Mouse (Mus musculus): ENCODE measurements around the gene Fam168a.
A peak's percentile ranks its signal among the peaks of the same experiment; 100 is the strongest.

Fam168a gene

GRCm38 (mm10) chr7:100706143-100706841 is at the start of gene Fam168a:
Gene Fam168a (plus strand): TSS chr7:100706635.
- DNase-seq = peak; percentile 98

GRCm38 (mm10) chr7:100656739-100657138 is 49.7 kb upstream of the Fam168a start:
- peak; percentile 63 for DNase-seq

- DNase-seq = peak; percentile 72
Observed at GRCm38 (mm10) chr7:100658093-100658578, 48.3 kb upstream of the Fam168a start.

DNA sequence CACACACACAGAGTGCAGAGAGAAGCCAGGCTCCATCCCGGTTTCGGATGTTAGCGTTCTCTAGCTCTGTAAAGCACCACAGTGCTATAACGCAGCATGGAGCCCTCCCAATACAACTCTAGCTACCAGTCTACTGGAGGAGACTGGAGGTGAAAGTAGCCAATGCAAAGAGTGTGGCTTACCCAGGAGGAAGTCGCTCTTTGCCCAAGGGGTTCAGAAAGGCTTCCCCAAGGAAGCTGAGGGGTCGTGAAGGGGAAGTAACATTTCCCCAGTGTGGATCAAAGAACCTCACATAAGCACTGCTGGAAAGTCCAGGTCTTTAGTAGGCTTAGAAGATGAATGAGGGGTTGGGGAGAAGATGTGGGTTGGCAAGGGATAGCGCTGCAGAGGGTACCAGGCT is 45.2 kb upstream of the Fam168a start:
- DNase-seq = no peak

DNA sequence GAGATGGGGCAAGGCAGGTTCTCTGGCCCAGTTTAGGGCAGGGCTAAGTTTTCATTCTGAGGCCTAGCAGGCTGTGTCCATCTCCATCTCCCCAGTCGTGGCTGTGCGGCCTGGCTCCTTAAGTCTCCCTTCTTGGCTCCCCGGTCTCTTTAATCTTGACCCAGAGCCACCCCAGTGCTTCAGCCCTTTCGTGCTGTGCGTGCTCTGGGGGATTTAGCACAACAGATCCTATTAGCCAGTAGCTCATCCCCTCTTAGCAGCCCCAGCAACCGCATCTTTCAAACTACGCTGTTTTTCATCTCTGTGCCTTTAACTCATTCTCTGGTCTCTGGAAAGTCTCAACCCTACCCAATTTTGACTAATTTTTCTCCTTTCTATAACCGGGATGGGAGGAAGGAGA is 44.2 kb upstream of the Fam168a start, which contains the start of gene Plekhb1:
Gene Plekhb1 (minus strand): TSS at position 184 of the 400 bp plus-strand sequence.
- DNase-seq = peak; percentile 80

GRCm38 (mm10) chr7:100663190-100663589 is 43.2 kb upstream of the Fam168a start:
- peak; percentile 96 for DNase-seq

DNA sequence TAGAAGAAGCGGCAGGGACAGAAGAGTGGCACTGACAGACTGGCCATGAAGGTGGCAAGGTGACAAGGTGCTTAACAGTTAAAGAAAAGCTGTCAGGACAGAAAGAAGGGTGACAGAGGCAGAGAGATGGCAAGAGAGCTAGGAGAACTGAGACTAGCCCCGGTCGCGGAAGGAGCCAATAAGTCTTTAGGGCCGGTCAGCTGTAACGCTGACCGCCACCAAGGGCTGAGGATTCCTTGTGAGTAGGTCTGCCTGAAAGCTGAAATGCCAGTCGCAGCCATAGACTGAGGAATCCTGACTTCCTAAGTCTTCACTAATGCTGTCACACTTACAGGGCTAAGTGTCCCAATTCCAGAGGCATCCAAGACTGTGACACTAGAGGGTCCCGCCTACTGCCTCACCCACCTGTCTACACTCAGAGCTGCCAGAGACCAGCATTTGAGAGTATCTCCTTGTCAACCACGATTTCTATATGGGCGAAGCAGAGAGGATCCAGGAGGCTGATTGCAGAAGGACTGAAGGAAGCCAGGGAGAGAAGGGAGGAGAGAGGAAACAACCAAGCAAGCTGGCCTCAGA is 42.6 kb upstream of the Fam168a start:
- no peak for DNase-seq

- DNase-seq = no peak
Observed at GRCm38 (mm10) chr7:100670646-100671045, 35.8 kb upstream of the Fam168a start.

GRCm38 (mm10) chr7:100673452-100673851 is 33.0 kb upstream of the Fam168a start:
- DNase-seq = no peak

DNA sequence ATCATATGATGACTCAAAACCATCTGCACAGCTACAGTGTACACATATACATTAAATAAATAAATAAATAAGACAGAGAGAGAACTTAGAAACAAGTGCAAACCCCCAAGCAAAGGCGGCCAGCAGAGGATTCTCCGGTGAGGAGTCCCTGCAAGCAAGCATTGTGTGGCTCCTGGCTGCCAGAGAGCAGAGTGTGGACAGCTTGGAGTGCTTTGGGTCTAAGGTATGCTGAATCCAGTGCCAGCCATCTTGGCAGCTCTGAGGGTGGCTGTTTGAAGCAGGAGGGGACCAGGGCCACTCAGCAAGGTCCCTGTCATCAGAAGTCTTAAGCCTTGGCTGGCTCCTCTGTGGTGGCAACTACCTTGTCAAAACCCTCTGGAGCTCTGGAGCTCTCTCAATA is 31.5 kb upstream of the Fam168a start:
- no peak for DNase-seq

DNA sequence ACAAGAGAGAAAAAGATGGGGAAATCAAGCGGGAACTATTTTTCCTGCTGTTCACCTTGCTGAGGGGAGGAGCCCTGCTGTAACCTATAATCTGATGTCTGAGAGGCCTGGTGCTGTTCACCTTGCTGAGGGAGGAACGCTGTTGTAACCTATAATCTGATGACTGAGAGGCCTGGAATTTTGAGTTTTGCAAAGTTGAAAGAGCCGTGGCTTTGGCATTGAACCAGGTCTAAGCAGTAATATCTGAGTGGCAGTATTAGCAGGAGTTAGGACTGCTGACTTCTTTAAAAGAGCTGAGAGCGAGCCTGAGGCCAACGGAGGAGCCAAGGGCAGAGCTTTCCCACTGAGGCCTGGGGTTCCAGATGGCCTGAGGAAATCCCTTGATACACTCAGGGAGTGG is 28.4 kb upstream of the Fam168a start:
- no peak for DNase-seq

DNA sequence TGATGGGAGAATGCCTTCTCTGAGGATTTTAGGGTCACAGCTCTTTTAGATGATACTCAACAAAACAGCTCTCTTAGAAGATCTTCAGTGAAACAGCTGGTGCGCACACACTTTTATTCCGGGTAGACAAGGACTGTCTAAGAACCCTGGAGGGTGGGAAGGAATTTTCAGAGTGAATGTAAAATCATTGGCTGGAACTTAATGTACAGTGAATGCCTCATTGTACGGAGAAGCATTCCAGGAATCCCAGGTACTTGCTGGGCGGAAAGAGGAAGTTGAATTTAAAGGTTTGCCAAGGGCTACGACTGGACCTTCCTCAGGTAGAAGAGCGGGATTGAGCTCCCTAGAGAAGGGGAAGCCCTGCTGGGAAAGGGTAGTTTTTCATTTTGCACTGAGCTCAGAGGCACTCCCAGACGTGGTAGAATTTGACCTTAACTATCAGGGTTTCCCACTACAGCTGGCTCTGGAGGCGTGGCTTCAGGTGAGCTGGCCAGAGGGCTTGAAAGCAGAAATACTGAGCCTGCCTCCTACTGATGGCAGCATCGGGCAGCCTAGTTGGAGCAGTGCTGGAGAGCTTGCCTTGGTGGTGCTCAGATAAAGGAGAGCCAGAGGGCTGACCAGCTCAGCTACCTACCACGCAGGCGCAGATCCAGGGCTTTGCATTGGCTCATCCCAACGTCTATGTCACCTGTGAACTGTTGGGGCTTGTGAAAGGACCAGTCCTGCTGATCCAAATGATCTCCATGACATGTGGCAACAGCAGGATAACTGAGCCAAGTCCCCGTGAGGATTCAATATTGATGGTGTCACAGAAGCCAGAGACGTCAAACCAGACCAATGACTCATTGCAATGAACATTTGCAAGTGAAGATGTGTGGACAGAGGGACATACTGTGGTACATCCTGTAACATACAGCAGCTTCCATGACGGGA is 27.2 kb upstream of the Fam168a start:
- DNase-seq = no peak

DNA sequence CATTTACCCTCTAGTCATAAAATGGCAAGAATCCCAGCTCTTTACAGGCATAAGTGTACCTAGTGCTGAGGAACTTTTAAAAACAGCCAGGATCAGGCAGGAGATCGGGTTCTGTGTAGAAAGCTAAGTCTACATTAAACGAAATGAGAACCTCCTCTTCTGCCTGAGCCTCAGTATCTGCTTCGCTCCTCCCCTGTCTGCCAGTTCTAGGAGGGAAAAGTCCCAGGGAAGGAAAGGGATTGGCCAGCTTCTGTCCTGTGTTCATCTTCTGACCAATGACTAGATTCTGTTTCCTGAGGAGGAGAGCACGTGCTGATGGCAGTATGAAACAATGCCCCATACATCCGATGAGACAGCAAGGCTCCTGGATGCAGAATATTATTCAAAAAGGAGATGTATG is 25.3 kb upstream of the Fam168a start:
- DNase-seq = peak; percentile 40

GRCm38 (mm10) chr7:100683241-100683640 is 23.2 kb upstream of the Fam168a start:
- peak; percentile 41 for DNase-seq

- no peak for DNase-seq
Observed at GRCm38 (mm10) chr7:100684081-100684480, 22.4 kb upstream of the Fam168a start.

GRCm38 (mm10) chr7:100684538-100684937 is 21.9 kb upstream of the Fam168a start:
- peak; percentile 79 for DNase-seq

GRCm38 (mm10) chr7:100685061-100686030 is 21.1 kb upstream of the Fam168a start:
- DNase-seq = peak; percentile 84

GRCm38 (mm10) chr7:100688471-100688870 is 18.0 kb upstream of the Fam168a start:
- DNase-seq = no peak

GRCm38 (mm10) chr7:100693199-100693598 is 13.2 kb upstream of the Fam168a start:
- no peak for DNase-seq

DNA sequence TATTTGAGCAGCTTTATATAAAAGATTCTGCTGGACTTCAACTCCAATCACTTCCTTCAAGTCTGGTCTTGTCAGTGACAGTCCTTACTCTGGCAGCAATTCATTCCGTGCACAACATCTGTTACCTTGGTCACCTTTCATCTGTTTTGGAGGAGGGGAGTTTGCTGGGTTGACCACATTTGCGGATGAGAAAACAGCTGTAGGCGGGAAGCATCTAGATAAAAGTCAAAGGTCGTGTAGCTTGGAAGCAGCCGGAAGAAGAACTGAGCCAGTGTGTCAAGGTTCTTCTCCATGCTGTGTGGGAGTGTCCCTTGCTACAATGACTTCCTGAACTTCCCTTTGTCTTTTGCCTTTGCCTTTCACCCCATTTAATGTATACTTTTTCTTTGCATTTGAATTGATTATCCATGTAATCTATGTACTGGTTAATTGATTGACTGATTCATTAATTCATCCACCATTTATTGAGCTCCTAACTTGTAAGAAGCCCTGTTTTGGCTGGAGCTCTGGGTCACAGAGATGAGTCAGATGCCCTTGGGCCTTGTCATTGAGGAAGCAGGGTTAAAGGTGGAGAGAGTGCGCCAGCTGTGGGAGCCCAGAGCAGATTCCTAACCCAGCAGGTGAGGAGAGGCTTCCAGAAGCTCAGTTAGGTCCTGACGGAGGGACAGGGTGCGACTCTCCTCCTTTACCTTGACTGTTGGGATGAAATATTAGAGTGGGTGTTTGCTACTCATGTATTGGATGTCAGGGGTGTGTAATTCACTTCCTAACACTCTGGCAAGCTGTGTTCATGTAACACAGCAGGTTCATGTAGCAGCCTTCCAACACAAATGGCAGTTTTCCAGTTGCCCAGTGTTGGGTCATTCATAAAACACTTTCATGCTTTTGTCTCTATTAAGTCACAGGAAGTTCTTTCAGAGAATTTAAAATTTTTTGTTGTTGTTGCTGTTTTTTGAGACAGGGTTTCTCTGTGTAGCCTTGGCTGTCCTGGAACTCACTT is 6.4 kb upstream of the Fam168a start:
- DNase-seq = no peak

Measured in retina, postnatal 1 day (tissue).